Mouse (Mus musculus): ENCODE results near the gene Slc25a44.

Gene Slc25a44

GRCm38 (mm10) chr3:88424605-88425329 is at the start of gene Slc25a44:
Gene Slc25a44 (minus strand): TSS chr3:88425139.
- in situ Hi-C loops (cut with MboI, MseI) = no loop called here

DNA sequence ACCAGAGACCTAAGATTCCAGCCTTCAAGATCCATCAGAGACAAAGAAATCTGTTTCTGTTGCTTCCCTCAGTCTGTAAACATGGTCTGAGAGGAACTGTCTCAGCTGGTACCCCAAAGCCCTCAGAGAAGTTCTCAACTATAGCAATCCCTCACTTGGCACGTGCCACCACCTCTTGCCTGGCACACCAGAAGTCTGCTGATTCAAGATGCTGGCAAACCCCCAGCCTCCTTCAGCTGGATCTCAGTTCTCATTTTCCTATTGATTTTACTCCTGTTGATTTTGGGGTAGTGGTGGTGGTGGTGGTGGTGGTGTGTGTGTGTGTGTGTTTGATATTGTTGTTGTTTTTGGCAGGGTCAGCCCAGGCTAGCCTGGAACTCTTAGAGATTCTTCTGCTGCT is 48.6 kb upstream of the Slc25a44 start:
- in situ Hi-C loops (cut with MboI, MseI) = loop anchor here (5.0 kb wide), 1 partner anchor 66 kb away; no protein-coding TSS in a partner anchor

DNA sequence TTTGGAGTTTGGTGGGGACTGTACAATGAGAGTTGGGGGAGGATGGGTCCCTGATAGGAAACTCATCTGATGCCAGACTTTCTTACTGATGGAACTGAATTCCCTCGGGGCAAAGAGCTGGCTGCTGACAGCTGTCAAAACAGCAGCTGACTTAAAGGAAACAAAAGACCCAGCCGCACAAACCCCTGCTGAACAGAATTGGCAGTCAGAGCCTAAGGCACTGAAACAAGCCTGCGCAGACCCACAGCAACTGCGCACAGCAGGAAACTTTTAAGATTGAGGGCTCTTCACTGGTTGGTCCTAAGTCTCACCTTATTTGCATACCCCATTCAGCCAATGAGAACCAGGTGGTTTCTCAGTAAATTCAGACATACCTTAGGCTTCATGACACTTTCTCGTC is 48.1 kb upstream of the Slc25a44 start:
- in situ Hi-C loops (cut with MboI, MseI) = loop anchor here (5.0 kb wide), 1 partner anchor 66 kb away; no protein-coding TSS in a partner anchor

DNA sequence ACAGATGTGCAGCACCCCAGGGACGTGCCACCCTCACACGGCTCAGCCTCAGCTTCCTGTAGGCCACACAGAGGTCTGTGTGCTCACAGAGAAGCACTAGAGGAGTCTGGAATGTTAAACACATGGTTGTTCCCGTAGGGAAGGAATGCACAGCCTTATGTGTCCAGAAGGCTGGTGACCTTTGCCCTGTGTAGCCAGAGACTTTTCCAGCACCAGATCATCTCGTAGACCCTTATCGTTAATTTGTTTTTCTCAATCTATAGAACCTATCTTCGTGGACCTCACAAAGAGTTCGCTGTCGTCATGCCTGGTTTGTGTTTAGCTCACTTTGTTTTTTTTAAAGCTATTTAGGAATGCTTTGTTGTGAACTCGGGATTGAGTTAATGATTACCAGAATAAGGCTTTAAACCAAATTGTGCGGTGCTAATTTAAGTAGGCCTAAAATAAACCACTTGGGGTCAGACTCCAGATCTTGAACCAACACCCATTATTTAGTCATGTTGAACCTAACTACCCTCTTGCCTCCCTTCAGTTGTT is 46.1 kb upstream of the Slc25a44 start:
- in situ Hi-C loops (cut with MboI, MseI) = loop anchor here (5.0 kb wide), 1 partner anchor 64 kb away; no protein-coding TSS in a partner anchor

DNA sequence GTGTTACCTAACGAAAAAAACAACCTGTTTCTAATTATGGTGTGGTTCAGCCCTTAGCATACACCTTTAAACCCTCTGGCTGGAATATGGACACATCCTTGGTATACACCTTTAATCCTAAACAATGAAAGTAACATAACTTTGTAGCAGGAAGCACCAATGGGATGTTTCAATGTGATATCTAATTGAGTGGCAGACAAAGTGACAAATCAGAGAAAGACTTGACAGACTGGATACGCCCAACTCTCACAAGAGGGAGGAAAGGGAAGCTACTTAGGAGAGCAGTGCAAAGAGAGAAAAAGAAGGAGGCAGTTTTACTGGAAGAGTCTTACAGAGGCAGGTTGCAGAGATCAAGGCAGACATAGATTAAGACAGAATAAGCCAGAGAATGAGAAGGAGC is 44.5 kb upstream of the Slc25a44 start:
- in situ Hi-C loops (cut with MboI, MseI) = no loop called here

DNA sequence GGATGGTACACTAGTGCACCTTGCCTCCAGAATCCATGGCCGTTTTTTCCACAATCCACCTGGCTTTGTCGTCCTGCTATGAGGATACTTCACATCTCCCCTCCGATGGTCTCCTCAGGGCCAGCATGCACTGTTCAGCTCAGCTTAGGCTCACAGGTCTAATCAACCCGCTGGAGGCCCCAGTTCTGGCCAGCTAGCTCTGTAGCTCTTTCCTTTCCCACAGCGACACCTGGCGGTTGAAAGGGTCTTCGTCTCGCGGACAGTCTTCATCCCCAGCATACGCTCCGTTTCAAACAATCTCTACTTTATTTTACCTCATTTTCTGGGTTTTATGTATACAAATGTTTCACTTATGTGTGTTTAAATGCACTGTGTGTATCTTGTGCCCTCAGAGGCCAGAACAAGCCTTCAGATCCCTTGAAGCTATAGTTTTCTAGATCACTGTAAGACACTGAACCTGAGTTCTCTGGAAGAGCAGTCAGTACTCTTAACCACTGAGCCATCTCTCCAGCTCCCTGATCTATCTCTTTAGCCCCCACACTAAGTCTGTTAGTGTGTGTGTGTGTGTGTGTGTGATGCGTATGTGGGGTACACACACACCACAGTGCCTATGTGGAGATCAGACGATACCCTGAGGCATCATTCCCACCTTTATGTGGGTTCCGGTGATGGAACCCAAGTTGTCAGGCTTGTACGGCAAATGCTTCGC is 42.3 kb upstream of the Slc25a44 start:
- in situ Hi-C loops (cut with MboI, MseI) = no loop called here

GRCm38 (mm10) chr3:88465127-88465526 is 40.2 kb upstream of the Slc25a44 start:
- in situ Hi-C loops (cut with MboI, MseI) = no loop called here

GRCm38 (mm10) chr3:88464425-88464824 is 39.5 kb upstream of the Slc25a44 start:
- in situ Hi-C loops (cut with MboI, MseI) = no loop called here

GRCm38 (mm10) chr3:88460983-88461696 is 36.2 kb upstream of the Slc25a44 start, which contains the start of gene Sema4a:
Gene Sema4a (minus strand): TSS chr3:88461182.
- in situ Hi-C loops (cut with MboI, MseI) = no loop called here

GRCm38 (mm10) chr3:88460029-88460428 is 35.1 kb upstream of the Slc25a44 start:
- in situ Hi-C loops (cut with MboI, MseI) = no loop called here

DNA sequence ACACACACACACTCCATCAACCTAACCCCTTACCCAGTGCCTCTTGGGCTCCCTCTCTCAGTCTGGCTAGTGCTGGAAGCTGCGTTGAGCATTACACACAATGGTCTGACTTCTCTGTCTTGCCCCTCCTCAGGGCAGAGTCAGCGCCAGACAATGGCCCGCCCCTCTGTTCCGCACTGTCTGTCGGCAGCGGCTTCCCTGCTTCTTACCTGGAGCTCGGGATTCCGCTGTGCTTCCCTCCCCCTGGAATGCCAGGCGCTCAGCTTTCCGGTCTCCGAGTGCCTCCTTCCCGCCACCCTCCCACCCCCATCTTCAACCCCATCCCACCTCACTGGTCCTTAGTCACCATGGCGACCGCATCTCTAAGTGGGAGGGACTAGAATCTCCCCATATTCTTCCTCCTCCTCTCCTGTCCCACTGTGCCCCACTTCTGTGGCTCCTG is 33.9 kb upstream of the Slc25a44 start:
- in situ Hi-C loops (cut with MboI, MseI) = no loop called here

DNA sequence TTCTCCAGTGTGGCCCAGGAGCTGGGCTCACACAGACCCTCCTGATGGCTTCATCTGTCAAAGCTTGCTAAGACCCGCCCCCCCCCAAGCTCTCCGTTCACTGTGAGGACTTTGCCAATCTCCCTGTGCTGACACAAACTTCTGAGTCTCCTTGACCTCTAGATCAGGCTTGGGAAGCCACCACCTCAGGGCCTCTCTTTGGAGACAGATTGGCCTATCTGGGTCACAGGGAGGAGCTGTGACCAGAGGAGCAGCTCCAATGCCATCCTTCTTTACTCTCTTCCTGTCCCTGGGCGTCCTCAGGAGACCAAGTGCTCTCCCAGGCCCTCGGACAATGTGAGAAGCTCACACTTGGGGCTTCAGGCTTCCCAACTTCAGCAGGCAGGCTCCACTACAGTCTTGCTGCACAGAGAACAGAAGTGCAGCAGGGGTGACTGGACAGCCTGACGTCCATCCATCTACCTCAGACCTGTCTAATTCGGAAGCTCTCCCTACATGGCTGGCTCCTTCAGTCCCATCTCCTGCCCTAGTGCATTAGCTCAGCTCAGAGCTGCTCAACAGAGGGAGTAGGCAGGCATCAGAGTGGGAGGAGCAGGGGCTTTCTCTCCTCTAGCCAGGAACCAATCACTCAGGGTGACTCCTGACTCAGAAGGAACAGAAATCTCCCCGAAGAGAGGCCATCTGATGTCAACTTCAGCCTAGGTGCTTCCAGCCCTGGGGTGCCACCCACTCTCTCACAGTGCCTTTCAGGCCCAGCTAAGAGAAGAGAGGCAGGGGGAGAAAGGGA is 32.0 kb upstream of the Slc25a44 start:
- in situ Hi-C loops (cut with MboI, MseI) = no loop called here

DNA sequence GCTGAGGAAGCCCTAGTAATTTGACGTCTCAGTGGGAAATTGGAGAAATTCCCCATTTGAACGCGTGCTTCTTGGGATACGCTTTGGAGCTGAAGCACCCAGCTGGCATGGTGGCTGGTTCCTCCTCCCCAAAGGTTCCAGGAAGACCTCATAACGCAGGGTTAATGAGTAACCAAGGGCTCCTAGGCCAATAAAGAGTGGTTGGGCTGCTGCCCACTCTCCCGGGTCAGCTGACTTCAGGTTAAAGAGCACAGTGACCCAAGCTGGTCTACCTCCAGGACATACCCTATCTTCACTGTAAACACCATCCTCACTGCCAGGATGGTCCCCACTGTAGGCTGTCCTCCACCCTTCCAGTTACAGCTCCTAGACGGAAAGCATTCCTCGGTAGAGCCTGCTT is 31.4 kb upstream of the Slc25a44 start:
- in situ Hi-C loops (cut with MboI, MseI) = no loop called here

GRCm38 (mm10) chr3:88455588-88456264 is 30.8 kb upstream of the Slc25a44 start:
- in situ Hi-C loops (cut with MboI, MseI) = no loop called here

DNA sequence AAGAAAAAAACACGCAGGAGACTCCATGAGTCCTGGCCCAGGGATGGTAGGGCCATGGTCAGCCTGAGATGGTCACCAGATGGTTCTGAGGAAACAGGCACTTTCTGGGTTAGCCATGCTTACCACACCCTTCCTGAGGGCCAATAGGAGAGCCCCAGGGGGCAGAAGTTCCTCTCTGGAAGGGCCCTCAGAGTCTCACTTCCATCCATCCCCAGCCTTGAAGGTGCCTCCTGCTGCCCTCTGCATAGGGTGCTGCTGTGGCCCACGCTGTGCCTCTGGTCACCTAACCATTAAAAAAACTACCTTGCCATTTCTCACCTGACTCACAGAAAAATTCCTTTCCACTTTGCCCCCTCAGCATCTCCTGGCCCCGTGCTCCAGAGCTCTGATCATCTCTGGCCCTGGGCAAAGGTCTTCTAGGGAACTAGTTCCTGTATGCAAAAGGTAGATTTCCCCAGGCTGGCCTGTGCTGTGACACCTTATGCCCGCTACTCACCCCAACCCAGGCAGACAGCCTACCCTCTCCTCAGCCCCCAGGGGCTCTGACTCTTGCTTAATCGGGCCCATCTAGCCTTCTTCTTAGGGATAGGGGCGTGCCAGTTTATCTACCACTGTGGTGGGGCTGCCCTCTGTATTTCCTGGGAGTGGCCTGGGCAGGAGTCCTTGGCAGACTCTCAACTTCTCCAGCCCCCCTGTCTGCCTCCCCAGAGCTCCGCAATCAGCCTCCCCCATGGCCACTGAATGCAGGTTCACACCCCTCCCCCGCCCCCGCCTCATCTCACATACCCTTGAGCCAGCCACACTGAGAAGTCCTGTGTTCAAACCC is 30.0 kb upstream of the Slc25a44 start:
- in situ Hi-C loops (cut with MboI, MseI) = no loop called here

DNA sequence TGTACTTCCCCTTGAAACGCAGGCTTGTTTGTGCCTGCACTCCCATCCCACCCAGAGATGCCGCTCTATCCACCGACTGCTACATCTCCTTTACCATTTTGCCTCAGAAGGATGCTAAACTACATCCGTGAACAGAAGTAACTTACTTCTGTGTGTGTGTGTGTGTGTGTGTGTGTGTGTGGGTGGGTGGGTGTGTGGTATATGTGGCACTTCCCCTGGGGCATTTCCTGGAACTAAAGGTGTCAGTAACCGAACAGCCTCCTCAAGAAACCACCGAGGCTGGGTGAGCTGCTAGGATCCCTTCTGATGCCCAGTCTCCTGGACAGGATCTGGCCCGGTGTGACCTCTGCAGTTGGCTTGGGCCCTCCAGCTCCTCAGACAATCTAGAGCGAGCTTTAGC is 29.0 kb upstream of the Slc25a44 start:
- in situ Hi-C loops (cut with MboI, MseI) = no loop called here

- in situ Hi-C loops (cut with MboI, MseI) = no loop called here
Measured at GRCm38 (mm10) chr3:88453369-88453768, 28.4 kb upstream of the Slc25a44 start.

- in situ Hi-C loops (cut with MboI, MseI) = no loop called here
Measured at GRCm38 (mm10) chr3:88452716-88453115, 27.8 kb upstream of the Slc25a44 start.

DNA sequence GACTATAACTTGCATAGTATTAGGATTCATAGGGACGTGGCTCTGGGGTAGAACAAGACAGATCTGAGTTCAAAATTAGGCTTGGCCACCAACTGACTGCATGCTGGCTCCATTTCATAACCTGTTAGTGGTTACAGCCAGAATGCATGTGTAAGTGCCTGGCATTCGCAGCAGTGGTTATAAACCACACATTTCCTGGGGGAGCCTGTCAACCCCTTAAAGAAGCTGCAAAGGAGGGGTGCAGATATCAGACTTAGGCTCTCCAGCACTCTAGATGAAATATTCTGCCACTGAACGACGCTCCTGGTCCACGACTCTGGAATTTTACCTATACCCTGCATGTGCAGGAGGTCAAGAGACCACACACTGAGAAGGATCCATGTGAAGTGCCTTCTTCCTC is 27.3 kb upstream of the Slc25a44 start:
- in situ Hi-C loops (cut with MboI, MseI) = no loop called here

Data from T-helper 17 cell (primary cell).